Mouse (Mus musculus): ENCODE measurements at regions not wholly inside any gene's neighbourhood (a gene's known extent, or its start where the extent isn't known, plus 50 kb on each side); places are given as distances from the start of the nearest gene placed in this dataset.
A peak's percentile ranks its signal among the peaks of the same experiment; 100 is the strongest.

GRCm38 (mm10) chr8:35189695-35190094 is 575.9 kb upstream of the Gm19410 start:
- DNase-seq: no peak

GRCm38 (mm10) chr8:35192515-35192914 is 573.1 kb upstream of the Gm19410 start:
- DNase-seq: no peak

- no peak for DNase-seq
Measured at GRCm38 (mm10) chr8:35193771-35194170, 571.8 kb upstream of the Gm19410 start.

DNA sequence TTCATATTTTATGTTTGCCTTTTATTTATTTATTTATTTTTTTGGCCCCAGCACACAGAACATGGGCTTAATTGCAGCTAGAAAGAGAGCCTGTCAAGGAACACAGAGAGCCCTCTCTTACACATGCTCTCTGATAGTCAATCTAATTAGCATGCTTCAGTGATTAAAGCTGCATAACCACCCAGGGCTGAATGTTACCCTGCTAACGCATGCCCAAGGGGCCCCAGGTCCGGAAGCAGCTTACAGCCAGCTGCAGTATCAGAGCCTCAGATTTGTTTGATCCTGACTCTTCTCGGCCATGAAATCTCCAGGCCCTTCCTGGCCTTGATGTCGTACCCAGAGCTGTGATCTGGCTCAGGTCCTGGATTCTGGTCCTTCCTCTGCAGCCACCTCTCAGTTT is 569.4 kb upstream of the Gm19410 start:
- DNase-seq: no peak

DNA sequence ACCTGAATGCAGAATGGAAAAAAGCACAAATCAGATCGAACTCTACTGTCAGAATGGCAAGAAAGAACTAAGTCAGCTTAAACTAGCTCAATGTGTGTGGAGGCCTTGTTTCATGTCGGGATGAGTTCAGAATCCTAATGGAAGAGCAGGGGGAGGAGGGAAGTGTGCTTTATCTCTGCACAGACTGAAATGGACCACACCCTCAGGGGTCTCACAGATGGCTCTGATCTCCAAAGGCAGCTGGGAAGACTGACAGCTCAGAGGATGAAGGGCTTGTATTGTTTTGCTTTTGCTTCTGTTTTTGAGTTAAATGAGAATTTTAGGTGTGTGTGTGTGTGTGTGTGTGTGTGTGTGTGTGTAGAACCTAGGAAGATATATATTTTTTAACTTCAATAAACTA is 566.8 kb upstream of the Gm19410 start:
- no peak for DNase-seq

GRCm38 (mm10) chr8:35201416-35201815 is 564.2 kb upstream of the Gm19410 start:
- no peak for DNase-seq

DNA sequence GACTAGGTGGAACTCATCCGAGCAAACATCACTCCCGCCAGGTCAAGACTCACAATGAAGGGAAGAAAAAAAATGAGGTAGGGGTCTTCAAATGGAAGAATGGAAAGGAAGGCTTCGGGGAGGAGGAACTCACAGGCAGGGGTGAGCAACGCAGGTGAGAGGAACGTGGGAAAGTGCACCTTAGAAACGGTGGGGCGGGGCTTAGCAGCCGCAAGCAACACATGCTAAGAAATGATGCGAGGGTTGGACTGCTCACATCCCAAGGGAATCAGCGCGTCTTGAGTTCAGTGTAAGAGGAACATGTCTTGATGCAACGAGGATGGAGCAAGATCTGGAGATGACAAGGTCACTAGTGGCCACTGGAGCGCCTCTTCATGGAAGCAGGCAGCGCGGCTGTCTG is 560.6 kb upstream of the Gm19410 start:
- DNase-seq: no peak

DNA sequence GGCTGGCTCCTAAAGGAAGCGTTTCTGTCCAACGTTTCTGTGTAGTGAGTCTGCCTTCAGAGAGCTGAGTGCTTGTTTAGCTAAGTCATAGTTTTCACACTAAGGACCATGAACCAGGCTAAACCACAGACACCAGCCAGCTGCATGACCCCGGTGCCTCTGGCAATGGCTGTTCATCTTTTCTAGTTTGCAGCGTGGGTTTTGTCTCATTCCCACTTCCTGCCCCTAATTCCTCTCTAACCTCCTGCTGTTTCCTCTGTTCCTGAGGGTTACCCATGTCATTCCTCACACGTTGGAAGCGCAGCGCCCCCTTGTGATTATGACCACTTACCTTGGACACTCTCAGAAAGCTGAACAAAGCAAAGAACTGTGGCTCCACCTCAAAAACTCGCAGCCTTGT is 560.1 kb upstream of the Gm19410 start:
- DNase-seq: peak; percentile 42

DNA sequence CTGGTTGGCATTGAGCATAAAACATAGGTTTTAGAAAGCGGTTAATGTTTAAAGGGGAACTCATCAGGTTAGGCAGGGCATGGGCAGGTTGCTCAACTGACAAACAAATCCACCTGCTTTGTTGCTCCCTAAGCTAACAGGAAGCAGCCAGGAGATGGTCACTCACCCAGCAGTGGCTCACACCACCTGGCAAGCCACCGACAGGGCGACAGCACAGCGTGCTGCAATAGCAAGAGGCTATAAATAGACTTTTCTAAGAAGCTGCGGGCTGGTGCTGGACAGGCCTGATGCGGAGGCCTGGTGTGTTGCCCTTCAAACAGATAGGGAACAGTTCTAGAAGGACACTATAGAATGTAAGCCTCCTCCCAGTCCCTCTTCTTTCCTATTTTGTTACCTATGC is 559.3 kb upstream of the Gm19410 start:
- no peak for DNase-seq

DNA sequence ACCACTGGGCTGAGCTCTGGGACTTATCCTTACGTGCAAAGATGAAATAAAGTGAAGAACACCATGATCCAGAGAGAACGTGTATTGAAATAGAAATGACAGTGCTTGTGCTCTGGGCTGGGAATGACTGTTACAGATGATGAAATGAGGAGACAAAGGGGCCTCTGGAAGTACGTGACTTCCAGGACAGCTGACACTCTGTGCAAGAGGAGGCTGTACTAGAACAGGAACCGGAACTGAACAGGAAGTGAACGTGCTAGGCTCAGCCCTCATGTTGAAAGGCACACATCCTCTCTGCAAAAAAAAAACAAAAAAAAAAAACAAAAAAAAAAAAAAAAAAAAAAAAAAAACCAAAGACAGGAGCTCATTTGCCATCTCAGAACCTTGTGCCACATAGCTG is 557.2 kb upstream of the Gm19410 start:
- DNase-seq: no peak

GRCm38 (mm10) chr8:35211506-35212452 is 553.8 kb upstream of the Gm19410 start:
- DNase-seq: peak; percentile 59

GRCm38 (mm10) chr8:35213515-35213914 is 552.1 kb upstream of the Gm19410 start:
- DNase-seq: no peak

DNA sequence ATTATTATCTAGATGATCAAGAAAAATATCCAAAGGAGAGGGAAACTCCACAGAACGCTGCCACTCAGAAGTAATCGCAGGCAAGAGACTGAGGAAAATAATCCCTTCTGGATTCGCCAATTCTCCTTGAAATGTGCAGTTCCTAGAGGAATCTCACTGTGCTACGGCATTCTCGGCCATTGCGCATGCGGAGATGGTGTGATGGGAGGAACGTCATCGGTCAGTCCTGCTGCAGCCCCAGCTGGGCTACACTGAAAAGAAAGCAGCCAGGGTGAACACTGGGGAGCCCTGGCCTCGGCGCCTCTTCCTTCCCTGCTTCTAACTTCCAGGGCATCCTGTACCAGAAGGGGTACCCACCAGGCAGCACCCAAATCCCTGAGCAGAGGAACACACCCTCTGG is 548.0 kb upstream of the Gm19410 start:
- no peak for DNase-seq

GRCm38 (mm10) chr8:35218327-35218726 is 547.3 kb upstream of the Gm19410 start:
- peak; percentile 48 for DNase-seq

- no peak for DNase-seq
Measured at GRCm38 (mm10) chr8:35224053-35224924, 541.3 kb upstream of the Gm19410 start.

GRCm38 (mm10) chr8:35224925-35225244 is 540.7 kb upstream of the Gm19410 start:
- DNase-seq: no peak

GRCm38 (mm10) chr8:35227079-35227478 is 538.5 kb upstream of the Gm19410 start:
- no peak for DNase-seq

DNA sequence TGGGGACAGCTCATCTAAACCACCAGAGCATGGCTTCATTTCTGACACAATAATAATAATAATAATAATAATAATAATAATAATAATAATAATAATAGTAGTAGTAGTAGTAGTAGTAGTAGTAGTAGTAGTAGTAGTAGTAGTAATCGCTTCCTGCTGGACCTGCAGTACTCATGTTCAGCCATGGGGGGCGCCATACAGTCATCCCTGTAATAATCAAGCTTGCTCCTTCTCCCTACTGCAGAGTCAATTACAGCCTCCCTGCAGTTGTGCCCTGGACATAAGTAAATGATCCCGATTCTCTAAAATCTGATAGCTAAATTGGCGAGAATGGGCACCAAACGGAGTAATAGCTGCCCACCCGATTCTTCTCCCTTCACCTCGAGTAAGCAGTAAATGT is 537.1 kb upstream of the Gm19410 start:
- DNase-seq: no peak

- no peak for DNase-seq
Measured at GRCm38 (mm10) chr8:35233520-35234186, 531.9 kb upstream of the Gm19410 start.

- no peak for DNase-seq
Measured at GRCm38 (mm10) chr8:35234436-35234835, 531.2 kb upstream of the Gm19410 start.

GRCm38 (mm10) chr8:35235815-35236509 is 529.6 kb upstream of the Gm19410 start:
- no peak for DNase-seq

DNA sequence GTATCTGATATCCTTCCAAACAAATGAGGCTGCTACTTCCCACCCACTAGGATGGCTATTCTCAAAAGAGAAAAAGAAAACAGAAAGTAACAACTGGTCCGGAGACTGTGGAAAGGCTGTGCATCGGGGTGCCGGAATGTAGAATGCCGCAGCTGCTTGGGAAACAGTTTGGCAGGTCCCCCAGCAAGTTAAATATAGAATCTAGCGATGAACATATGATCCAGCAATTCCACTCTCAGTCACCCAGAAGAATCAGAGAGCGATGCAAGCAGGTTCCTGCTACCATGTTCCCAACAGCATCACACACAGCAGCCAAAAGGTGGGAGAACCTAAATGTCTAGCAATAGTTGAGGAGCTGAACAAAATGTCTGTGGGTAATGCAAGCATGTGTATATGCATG is 528.3 kb upstream of the Gm19410 start:
- no peak for DNase-seq
